In genomic region chr10:117829022-117829421, GRCm38 (mm10) we compare ENCODE assay signal across 19 mouse cellular contexts. TPM values are rescaled to one million over a fixed set of nuclear protein-coding genes. Genes with fewer than 3 reads are reported as not detected.
DNase-seq lines count a peak whose midpoint lies in the region; ATAC-seq and TF ChIP-seq lines count a peak whose summit lies in the region.
"Had no signal": no experiment of that assay in that cellular context is flagged by ENCODE, and none has a peak within 500 bp of the region (broad histone marks: within the 10 kb centered on the region; RNA-seq: fewer than 3 reads in every experiment).

No protein-coding gene starts in this region.

- H3K4me3 ChIP-seq in liver, adult 2 months (ENCODE audit: insufficient read depth, low read depth, low read length): no peak overlapping the region
- no peak overlapping the region for H3K4me3 ChIP-seq in liver, embryonic 11.5 days (ENCODE audit: low read depth, low read length)
- no peak overlapping the region for H3K4me3 ChIP-seq in MEL (ENCODE audit: control insufficient read depth in 1 of 2, insufficient read depth in 1 of 2, low read depth in 2 of 2, low read length in 2 of 2)
- no peak overlapping the region for H3K4me3 ChIP-seq in liver, postnatal 0 days (ENCODE audit: low read depth, low read length)
- no peak overlapping the region for H3K4me3 ChIP-seq in stomach, postnatal 0 days (ENCODE audit: low read depth, low read length)
- H3K4me3 ChIP-seq: embryonic facial prominence, embryonic 15.5 days; erythroblast, embryonic 14.5 days; forebrain, embryonic 10.5 days; heart, embryonic 12.5 days; hindbrain, embryonic 10.5 days had no signal

- H3K79me2 ChIP-seq in liver, adult 2 months (ENCODE audit: control insufficient read depth, insufficient read depth, low read length): peaks cover 47% of the 10 kb centered on the region
- peaks cover 82% of the 10 kb centered on the region for H3K79me2 ChIP-seq in MEL (ENCODE audit: control insufficient read depth, insufficient read depth, low read length, poor library complexity)

- no peaks in the 10 kb centered on the region for H3K27me3 ChIP-seq in liver, adult 2 months (ENCODE audit: control insufficient read depth, insufficient read depth, low read length)
- H3K27me3 ChIP-seq in liver, embryonic 11.5 days (replicated peaks; ENCODE audit: control insufficient read depth, insufficient read depth, low read length): no peaks in the 10 kb centered on the region
- no peaks in the 10 kb centered on the region for H3K27me3 ChIP-seq in MEL (ENCODE audit: control insufficient read depth in 1 of 2, insufficient read depth in 2 of 2, low read length in 2 of 2)
- H3K27me3 ChIP-seq in liver, postnatal 0 days (ENCODE audit: insufficient read depth, low read length): no peaks in the 10 kb centered on the region
- no peaks in the 10 kb centered on the region for H3K27me3 ChIP-seq in stomach, postnatal 0 days (ENCODE audit: control insufficient read depth, insufficient read depth, low read length)
- H3K27me3 ChIP-seq: embryonic facial prominence, embryonic 15.5 days; heart, embryonic 12.5 days had no signal

- peak overlapping the region; percentile 82 for H3K27ac ChIP-seq in liver, adult 2 months (replicated peaks; ENCODE audit: insufficient read depth, low read depth, low read length)
- no peak overlapping the region for H3K27ac ChIP-seq in liver, embryonic 11.5 days (ENCODE audit: low read depth, low read length)
- H3K27ac ChIP-seq in MEL (ENCODE audit: control insufficient read depth, low read depth, low read length): peak overlapping the region; percentile 25
- 0 out of 2 replicates have a peak overlapping the region, but pooled peaks have one; percentile 14 for H3K27ac ChIP-seq in liver, postnatal 0 days (ENCODE audit: low read depth)
- 0 out of 2 replicates have a peak overlapping the region, but pooled peaks have one; percentile 30 for H3K27ac ChIP-seq in stomach, postnatal 0 days (replicated peaks)
- H3K27ac ChIP-seq: embryonic facial prominence, embryonic 15.5 days; forebrain, embryonic 10.5 days; gastrocnemius, adult 2 months; hindbrain, embryonic 10.5 days had no signal

- no peak for TF ChIP-seq RAD21 in MEL (IDR thresholded peaks at IDR 0.05; ENCODE audit: low read depth, low read length)

- no peaks in the 10 kb centered on the region for H3K9me3 ChIP-seq in liver, embryonic 11.5 days (ENCODE audit: control insufficient read depth, low read length)
- H3K9me3 ChIP-seq in MEL (replicated peaks; ENCODE audit: insufficient read depth, low read length): no peaks in the 10 kb centered on the region
- no peaks in the 10 kb centered on the region for H3K9me3 ChIP-seq in liver, postnatal 0 days (ENCODE audit: low read length)
- no peaks in the 10 kb centered on the region for H3K9me3 ChIP-seq in stomach, postnatal 0 days (ENCODE audit: control insufficient read depth, low read length)
- H3K9me3 ChIP-seq: embryonic facial prominence, embryonic 15.5 days; forebrain, embryonic 10.5 days; heart, embryonic 12.5 days; hindbrain, embryonic 10.5 days had no signal

- no peak overlapping the region for H3K4me2 ChIP-seq in liver, embryonic 11.5 days
- H3K4me2 ChIP-seq in liver, postnatal 0 days (ENCODE audit: low read depth, low read length): 0 out of 2 replicates have a peak overlapping the region, but pooled peaks have one; percentile 2
- no peak overlapping the region for H3K4me2 ChIP-seq in stomach, postnatal 0 days (replicated peaks; ENCODE audit: low read depth)
- H3K4me2 ChIP-seq: embryonic facial prominence, embryonic 15.5 days; heart, embryonic 12.5 days had no signal

- H3K9ac ChIP-seq in liver, adult 2 months (ENCODE audit: low read depth, low read length): peak overlapping the region; percentile 15; the same call in 1 of the 2 replicates
- H3K9ac ChIP-seq in liver, embryonic 11.5 days (ENCODE audit: low read depth, low read length): no peak overlapping the region
- 0 out of 2 replicates have a peak overlapping the region, but pooled peaks have one; percentile 9 for H3K9ac ChIP-seq in MEL (ENCODE audit: control insufficient read depth, low read depth, low read length, poor library complexity, severe bottlenecking)
- no peak overlapping the region for H3K9ac ChIP-seq in liver, postnatal 0 days (replicated peaks)
- no peak overlapping the region for H3K9ac ChIP-seq in stomach, postnatal 0 days (ENCODE audit: low read length)
- H3K9ac ChIP-seq: embryonic facial prominence, embryonic 15.5 days; heart, embryonic 12.5 days had no signal

- no peak for TF ChIP-seq CTCF in liver, adult 2 months (IDR thresholded peaks at IDR 0.05; ENCODE audit: low read depth, low read length)
- no peak for TF ChIP-seq CTCF in MEL (IDR thresholded peaks at IDR 0.05 in 2 of 3, conservative IDR thresholded peaks at IDR 0.05 in 1 of 3; ENCODE audit: control insufficient read depth in 1 of 3, insufficient read depth in 1 of 3, low read depth in 2 of 3, low read length in 3 of 3, poor library complexity in 1 of 3, severe bottlenecking in 1 of 3)
- no peak for TF ChIP-seq CTCF in liver, postnatal 0 days (IDR thresholded peaks at IDR 0.05; ENCODE audit: low read depth)
- TF ChIP-seq CTCF in stomach, postnatal 0 days (IDR thresholded peaks at IDR 0.05; ENCODE audit: low read depth): no peak

- TF ChIP-seq POLR2A in liver, adult 2 months (IDR thresholded peaks at IDR 0.05; ENCODE audit: extremely low read depth, insufficient read depth, low read length): no peak
- TF ChIP-seq POLR2A in MEL (IDR thresholded peaks at IDR 0.05; ENCODE audit: control insufficient read depth in 1 of 2, insufficient read depth in 1 of 2, low read depth in 1 of 2, low read length in 2 of 2, poor library complexity in 1 of 2): no peak

- 2% methylated on average over 4 of the region's 4 CpGs for WGBS in liver, adult 2 months
- 80% methylated on average over 4 of the region's 4 CpGs for WGBS in liver, embryonic 11.5 days
- WGBS in liver, postnatal 0 days (ENCODE audit: insufficient replicate concordance): 53% methylated on average over 4 of the region's 4 CpGs
- WGBS in stomach, postnatal 0 days: 52% methylated on average over 4 of the region's 4 CpGs

- H3K4me1 ChIP-seq in liver, adult 2 months (ENCODE audit: control insufficient read depth, insufficient read depth, low read length): peaks cover 42% of the 10 kb centered on the region
- peaks cover 40% of the 10 kb centered on the region for H3K4me1 ChIP-seq in liver, embryonic 11.5 days (replicated peaks; ENCODE audit: control insufficient read depth, insufficient read depth, low read length)
- H3K4me1 ChIP-seq in MEL (ENCODE audit: control insufficient read depth in 1 of 2, insufficient read depth in 2 of 2, low read length in 2 of 2): peaks cover 15 to 18% of the 10 kb centered on the region in 2 experiments
- H3K4me1 ChIP-seq in liver, postnatal 0 days (ENCODE audit: insufficient read depth): peaks cover 37% of the 10 kb centered on the region
- H3K4me1 ChIP-seq in stomach, postnatal 0 days (replicated peaks; ENCODE audit: control insufficient read depth, insufficient read depth): 0 out of 2 replicates have a peak, but pooled peaks cover 3% of the 10 kb centered on the region
- H3K4me1 ChIP-seq: hindbrain, embryonic 10.5 days had no signal

- ATAC-seq in liver, embryonic 11.5 days (replicated peaks; ENCODE audit: low FRiP score): no peak
- ATAC-seq in liver, postnatal 0 days: no peak
- no peak for ATAC-seq in stomach, postnatal 0 days (ENCODE audit: low FRiP score, low TSS enrichment)
- ATAC-seq: forebrain, embryonic 14.5 days had no signal

- H3K36me3 ChIP-seq in liver, adult 2 months (ENCODE audit: control insufficient read depth, insufficient read depth, low read length): peaks cover 2% of the 10 kb centered on the region; the same call in 1 of the 2 replicates
- peaks cover 2% of the 10 kb centered on the region; the same call in 1 of the 2 replicates for H3K36me3 ChIP-seq in liver, embryonic 11.5 days (ENCODE audit: control insufficient read depth, insufficient read depth, low read length)
- peaks cover 0 to 25% of the 10 kb centered on the region in 2 experiments; a peak in 3 of 4 replicates for H3K36me3 ChIP-seq in MEL (ENCODE audit: control insufficient read depth in 1 of 2, insufficient read depth in 2 of 2, low read length in 2 of 2)
- H3K36me3 ChIP-seq in liver, postnatal 0 days (replicated peaks; ENCODE audit: insufficient read depth, low read length): no peaks in the 10 kb centered on the region
- no peaks in the 10 kb centered on the region for H3K36me3 ChIP-seq in stomach, postnatal 0 days (ENCODE audit: control insufficient read depth, insufficient read depth, low read length)

- DNase-seq in liver, adult 2 months (ENCODE audit: extremely low read depth, low read depth, low spot score): no peak
- no peak for DNase-seq in liver, embryonic 11.5 days (ENCODE audit: low spot score)
- DNase-seq in MEL (ENCODE audit: low read depth, low spot score): peak; percentile 41
- DNase-seq in liver, postnatal 0 days: no peak
- no peak for DNase-seq in stomach, postnatal 0 days (ENCODE audit: low spot score)
- DNase-seq in cerebellum, adult 8-10 months: no peak
- DNase-seq: adrenal gland, adult 8-10 months; adrenal gland, postnatal 36 days; cerebellum, adult 2 months; cerebellum, postnatal 14 days; embryo, embryonic 11 days; gastrocnemius, adult 2 months; gastrocnemius, postnatal 25 days had no signal

- no peak for TF ChIP-seq EP300 in MEL (IDR thresholded peaks at IDR 0.05; ENCODE audit: low read depth in 1 of 2, low read length in 2 of 2)
- TF ChIP-seq EP300 in liver, postnatal 0 days (IDR thresholded peaks at IDR 0.05; ENCODE audit: low read depth): no peak
- TF ChIP-seq EP300 in stomach, postnatal 0 days (optimal IDR thresholded peaks at IDR 0.05): no peak

RNA-seq across cellular contexts. Expression of gene Rap1b, which starts 16.8 kb away (rescaled TPM):
- 44.6 and 47.7 TPM in 2 replicates for total RNA-seq in liver, adult 2 months (2014; rRNA removed)
- 12.5 and 14.5 TPM in 2 replicates for polyA plus RNA-seq in liver, adult 2 months (2012; rRNA removed)
- 252 and 292 TPM in 2 replicates for polyA plus RNA-seq in liver, embryonic 11.5 days (2014; fragmentation: Nextera tagmentation; extraction: Ambion mirVana)
- total RNA-seq in MEL (2012; rRNA removed): 42.3 and 47.4 TPM in 2 replicates
- 10 to 100 TPM; 83.3 to 89.1 TPM for polyA plus RNA-seq in MEL (2012; ENCODE audit: insufficient read depth in 1 of 2, insufficient read length in 2 of 2, low read depth in 1 of 2, low replicate concordance in 2 of 2, missing spikeins in 1 of 2)
- 103 and 105 TPM in 2 replicates for polyA plus RNA-seq in liver, postnatal 0 days (2015; fragmentation: Nextera tagmentation; extraction: Ambion mirVana)
- 130 and 132 TPM in 2 replicates for polyA plus RNA-seq in stomach, postnatal 0 days (2015; fragmentation: Nextera tagmentation; extraction: Ambion mirVana)

RNA-seq across cellular contexts. Expression of gene Nup107, which starts 36.5 kb away (rescaled TPM):
- total RNA-seq in liver, adult 2 months (2014; rRNA removed): 4.1 and 4.4 TPM in 2 replicates
- 1.2 and 1.8 TPM in 2 replicates for polyA plus RNA-seq in liver, adult 2 months (2012; rRNA removed)
- 102 and 120 TPM in 2 replicates for polyA plus RNA-seq in liver, embryonic 11.5 days (2014; fragmentation: Nextera tagmentation; extraction: Ambion mirVana)
- 77.8 and 80.2 TPM in 2 replicates for total RNA-seq in MEL (2012; rRNA removed)
- 10 to 100 TPM in 1 of 2 experiments, not detected in 1; 91.6 TPM for polyA plus RNA-seq in MEL (2012; ENCODE audit: insufficient read depth in 1 of 2, insufficient read length in 2 of 2, low read depth in 1 of 2, low replicate concordance in 2 of 2, missing spikeins in 1 of 2)
- polyA plus RNA-seq in liver, postnatal 0 days (2015; fragmentation: Nextera tagmentation; extraction: Ambion mirVana): 12.9 and 15.0 TPM in 2 replicates
- 14.4 and 16.5 TPM in 2 replicates for polyA plus RNA-seq in stomach, postnatal 0 days (2015; fragmentation: Nextera tagmentation; extraction: Ambion mirVana)

Comparison
In these comparisons a context has a peak if more than half of its experiments do, and no peak if none do; other contexts are left out.
1. H3K9ac ChIP-seq: peak in liver, adult 2 months (single experiment) and MEL (single experiment); none in liver, embryonic 11.5 days (single experiment), liver, postnatal 0 days (single experiment) and stomach, postnatal 0 days (single experiment).